Mouse (Mus musculus) CH12.LX (cell line): ENCODE results near the gene Fibp. TPM values are rescaled to one million over a fixed set of nuclear protein-coding genes. Genes with fewer than 3 reads are reported as not detected.

Source experiments
- DNase-seq: peaks from one replicate; pipeline ENCODE4 v3.0.0-alpha.2; 2013; ENCODE audit errors: extremely low read depth
- H3K27ac ChIP-seq: 2 replicates; pipeline ENCODE4 v1.5.1; 2012; ENCODE audit warnings: low read depth, mild to moderate bottlenecking, control low read depth, moderate library complexity; ENCODE audit not compliant: insufficient read depth
- H3K27me3 ChIP-seq: replicated peaks from 2 replicates; pipeline ENCODE3; 2012; ENCODE audit warnings: inconsistent platforms
- H3K36me3 ChIP-seq, 2 experiments: replicated peaks in 1 of 2; 2 replicates each; pipeline versions ENCODE3 to v1.6.1; 2012; ENCODE audit warnings: inconsistent platforms in 1 of 2, low read length in 1 of 2, mild to moderate bottlenecking in 1 of 2, mixed read lengths in 1 of 2, moderate library complexity in 1 of 2; ENCODE audit not compliant: control insufficient read depth in 1 of 2, insufficient read depth in 1 of 2
- H3K4me1 ChIP-seq, 2 experiments: 2 replicates each; pipeline ENCODE4 v1.6.1; 2012; ENCODE audit warnings: inconsistent platforms in 1 of 2, moderate library complexity in 1 of 2; ENCODE audit not compliant: insufficient read depth in 2 of 2, control insufficient read depth in 1 of 2
- H3K4me2 ChIP-seq: 2 replicates; pipeline ENCODE4 v1.6.1; 2012; ENCODE audit warnings: low read depth, mild to moderate bottlenecking, control low read depth; ENCODE audit not compliant: poor library complexity, insufficient read depth, severe bottlenecking
- H3K4me3 ChIP-seq, 3 experiments: fragments of 150-350 bp in 1 of 3; sonication (generic) in 1 of 3; replicated peaks in 1 of 3; 2 replicates each; pipeline versions ENCODE3 to v1.5.1; 2011 to 2012; ENCODE audit warnings: low read depth in 2 of 3, low read length in 2 of 3, mild to moderate bottlenecking in 2 of 3, moderate library complexity in 2 of 3, control low read depth in 1 of 3, improper control_type of control experiment in 1 of 3, inconsistent platforms in 1 of 3, mixed read lengths in 1 of 3; ENCODE audit not compliant: poor library complexity in 1 of 3
- H3K79me2 ChIP-seq: replicated peaks from 2 replicates; pipeline ENCODE4 v1.6.1; 2012; ENCODE audit warnings: mild to moderate bottlenecking, moderate library complexity; ENCODE audit not compliant: control insufficient read depth, poor library complexity, insufficient read depth, severe bottlenecking; ENCODE audit errors: extremely low read depth
- H3K9ac ChIP-seq: 2 replicates; pipeline ENCODE4 v1.6.1; 2012; ENCODE audit warnings: low read depth, mild to moderate bottlenecking, control low read depth, moderate library complexity; ENCODE audit not compliant: insufficient read depth
- H3K9me3 ChIP-seq: replicated peaks from 2 replicates; pipeline ENCODE3; 2012; ENCODE audit warnings: low read length, inconsistent platforms, mixed read lengths
- CHD1 ChIP-seq: IDR thresholded peaks from 2 replicates; pipeline ENCODE4 v1.6.1; 2012; ENCODE audit warnings: low read depth, low read length, improper control_type of control experiment, inconsistent platforms
- CTCF ChIP-seq, 2 experiments: IDR thresholded peaks in 1 of 2; conservative IDR thresholded peaks in 1 of 2; 2 replicates each; pipeline ENCODE4 v1.5.1; 2011 to 2012; ENCODE audit warnings: low read depth in 2 of 2, low read length in 2 of 2, improper control_type of control experiment in 1 of 2, inconsistent platforms in 1 of 2, mild to moderate bottlenecking in 1 of 2, moderate library complexity in 1 of 2
- ELF1 ChIP-seq: IDR thresholded peaks from 2 replicates; pipeline ENCODE4 v1.6.1; 2014; ENCODE audit warnings: low read depth, mild to moderate bottlenecking, inconsistent platforms, low read length, improper control_type of control experiment
- ETS1 ChIP-seq: conservative IDR thresholded peaks from 2 replicates; pipeline ENCODE4 v1.6.1; 2012; ENCODE audit warnings: low read depth, mild to moderate bottlenecking, inconsistent platforms, low read length, improper control_type of control experiment, moderate library complexity
- GABPA ChIP-seq: IDR thresholded peaks from 2 replicates; pipeline ENCODE4 v1.6.1; 2012; ENCODE audit warnings: low read depth, low read length, improper control_type of control experiment, inconsistent platforms; ENCODE audit not compliant: insufficient replicate concordance
- HCFC1 ChIP-seq: IDR thresholded peaks from 2 replicates; pipeline ENCODE4 v1.6.1; 2012; ENCODE audit warnings: low read depth, mild to moderate bottlenecking, inconsistent platforms, low read length, improper control_type of control experiment
- IRF4 ChIP-seq: IDR thresholded peaks from 2 replicates; pipeline ENCODE4 v1.6.1; 2014; ENCODE audit warnings: low read depth, mild to moderate bottlenecking, inconsistent platforms, low read length, improper control_type of control experiment
- JUND ChIP-seq: conservative IDR thresholded peaks from 2 replicates; pipeline ENCODE4 v1.6.1; 2011; ENCODE audit warnings: low read depth, low read length, improper control_type of control experiment
- MAFK ChIP-seq: IDR thresholded peaks from 2 replicates; pipeline ENCODE4 v1.6.1; 2011; ENCODE audit warnings: low read length, improper control_type of control experiment; ENCODE audit not compliant: insufficient replicate concordance
- MAX ChIP-seq: IDR thresholded peaks from 2 replicates; pipeline ENCODE4 v1.6.1; 2011; ENCODE audit warnings: low read length, improper control_type of control experiment
- MAZ ChIP-seq: IDR thresholded peaks from 2 replicates; pipeline ENCODE4 v1.6.1; 2012; ENCODE audit warnings: low read depth, mild to moderate bottlenecking, inconsistent platforms, low read length, improper control_type of control experiment, moderate library complexity
- MEF2A ChIP-seq: IDR thresholded peaks from 2 replicates; pipeline ENCODE4 v1.6.1; 2014; ENCODE audit warnings: low read depth, mild to moderate bottlenecking, inconsistent platforms, low read length, improper control_type of control experiment, borderline replicate concordance
- MXI1 ChIP-seq: IDR thresholded peaks from 2 replicates; pipeline ENCODE4 v1.6.1; 2011; ENCODE audit warnings: mild to moderate bottlenecking, low read depth, low read length, improper control_type of control experiment
- MYC ChIP-seq: IDR thresholded peaks from 2 replicates; pipeline ENCODE4 v1.6.1; 2011; ENCODE audit warnings: low read depth, mild to moderate bottlenecking, improper control_type of control experiment, low read length
- POLR2A ChIP-seq: IDR thresholded peaks from 2 replicates; pipeline ENCODE4 v1.6.1; 2011; ENCODE audit warnings: low read depth, mild to moderate bottlenecking, improper control_type of control experiment, low read length
- POLR2AphosphoS2 ChIP-seq: IDR thresholded peaks from 2 replicates; pipeline ENCODE4 v1.6.1; 2011; ENCODE audit warnings: low read depth, low read length, improper control_type of control experiment
- RCOR1 ChIP-seq: conservative IDR thresholded peaks from 2 replicates; pipeline ENCODE4 v1.6.1; 2012; ENCODE audit warnings: low read depth, mild to moderate bottlenecking, inconsistent platforms, low read length, improper control_type of control experiment
- SIN3A ChIP-seq: IDR thresholded peaks from 2 replicates; pipeline ENCODE4 v1.6.1; 2012; ENCODE audit warnings: low read length, improper control_type of control experiment, inconsistent platforms
- SMC3 ChIP-seq: IDR thresholded peaks from 2 replicates; pipeline ENCODE4 v1.6.1; 2011; ENCODE audit warnings: low read depth, low read length, improper control_type of control experiment
- TBP ChIP-seq: conservative IDR thresholded peaks from 2 replicates; pipeline ENCODE4 v1.6.1; 2011; ENCODE audit warnings: low read depth, low read length, improper control_type of control experiment
- TCF12 ChIP-seq: IDR thresholded peaks from 2 replicates; pipeline ENCODE4 v1.6.1; 2014; ENCODE audit warnings: low read depth, mild to moderate bottlenecking, inconsistent platforms, low read length, improper control_type of control experiment
- UBTF ChIP-seq: IDR thresholded peaks from 2 replicates; pipeline ENCODE4 v1.6.1; 2012; ENCODE audit warnings: low read depth, mild to moderate bottlenecking, inconsistent platforms, low read length, improper control_type of control experiment, moderate library complexity
- USF1 ChIP-seq: IDR thresholded peaks from 2 replicates; pipeline ENCODE4 v1.6.1; 2014; ENCODE audit warnings: low read depth, mild to moderate bottlenecking, inconsistent platforms, low read length, improper control_type of control experiment
- USF2 ChIP-seq: conservative IDR thresholded peaks from 2 replicates; pipeline ENCODE4 v1.6.1; 2011; ENCODE audit warnings: low read depth, low read length, improper control_type of control experiment
- ZKSCAN1 ChIP-seq: IDR thresholded peaks from 2 replicates; pipeline ENCODE4 v1.6.1; 2012; ENCODE audit warnings: low read depth, inconsistent platforms, low read length, improper control_type of control experiment, borderline replicate concordance
- ZMIZ1 ChIP-seq: IDR thresholded peaks from 2 replicates; pipeline ENCODE4 v1.6.1; 2012; ENCODE audit warnings: low read depth, mild to moderate bottlenecking, inconsistent platforms, low read length, improper control_type of control experiment
- ZNF384 ChIP-seq: IDR thresholded peaks from 2 replicates; pipeline ENCODE4 v1.6.1; 2012; ENCODE audit warnings: low read depth, low read length, improper control_type of control experiment, inconsistent platforms
- dilution Hi-C: fragments of 300-500 bp; cut with MboI; formaldehyde crosslinking; loops from 2 replicates; pipeline ENCODE4 v1.14.3; 2020; ENCODE audit warnings: low sequenced_read_pairs; ENCODE audit not compliant: extremely low pct_unique_long_range_greater_than_20kb, extremely low pct_ligation_motif_present
- in situ Hi-C: fragments of 300-500 bp; cut with MboI; formaldehyde crosslinking; loops from 3 replicates; pipeline ENCODE4 v1.14.3; 2019; ENCODE audit warnings: low sequenced_read_pairs, low pct_ligation_motif_present, low pct_unique_long_range_greater_than_20kb, mixed read lengths
- polyA plus RNA-seq: library from polyadenylated mRNA; unstranded; fragments of >175 nt; gene quantifications from 2 replicates; pipeline ENCODE4 v1.2.1, GENCODE M21; 2012; ENCODE audit warnings: low read depth; ENCODE audit not compliant: insufficient read length
- total RNA-seq, 2 experiments: library from RNA; depleted of rRNA; stranded (reverse); fragments of 300-350 nt in 1 of 2; fragments of >200 nt in 1 of 2; gene quantifications; 2 replicates each; pipeline ENCODE4 v1.2.3; 2012 to 2014

The Fibp gene
- total and polyA plus RNA-seq, 3 experiments = 29.1 to 74.9 (median 37.5) TPM

DNA sequence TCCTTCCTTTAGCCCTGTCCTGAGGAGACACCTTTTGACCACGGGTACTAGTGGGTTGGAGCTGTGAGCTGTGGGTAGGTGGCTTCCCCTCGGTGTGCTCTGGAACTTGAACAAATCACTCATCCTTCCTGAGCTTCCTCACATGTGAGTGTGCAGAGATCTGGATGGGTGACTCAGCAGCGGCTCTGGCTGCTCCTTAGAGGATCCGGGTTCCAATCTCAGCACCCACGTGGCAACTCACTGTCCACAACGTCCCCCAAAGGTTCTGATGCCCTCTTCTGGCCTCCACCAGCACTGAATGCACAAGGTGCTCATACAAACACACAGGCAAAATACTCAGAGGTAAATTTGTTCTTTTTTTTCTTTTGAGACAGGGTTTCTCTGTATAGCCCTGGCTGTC, 8.6 kb upstream of the Fibp start:
- dilution Hi-C loops (no loop called here), in situ Hi-C loops (no loop called here)
- no peak for TF ChIP-seq RCOR1
- TF ChIP-seq UBTF = no peak
- no peak for TF ChIP-seq POLR2A
- TF ChIP-seq ZMIZ1 = no peak
- TF ChIP-seq ZNF384 = no peak
- no peak for TF ChIP-seq MEF2A
- no peak for TF ChIP-seq MYC
- no peak for TF ChIP-seq JUND
- TF ChIP-seq ETS1 = no peak
- TF ChIP-seq CHD1 = no peak
- TF ChIP-seq CTCF (conservative IDR thresholded peaks at IDR 0.05 in 1 of 2, IDR thresholded peaks at IDR 0.05 in 1 of 2; ENCODE audit: low read depth in 2 of 2, low read length in 2 of 2) = no peak
- TF ChIP-seq IRF4 = no peak
- no peak for TF ChIP-seq HCFC1
- TF ChIP-seq ELF1 = no peak
- Histone ChIP-seq H3K4me2 (no peak overlapping the region), H3K27me3 (peaks cover 10% of the 10 kb centered on the region), H3K27ac (no peak overlapping the region), H3K4me1 (peaks cover 15 to 33% of the 10 kb centered on the region in 2 experiments), H3K36me3 (peaks cover 0 to 19% of the 10 kb centered on the region in 2 experiments), H3K9me3 (no peaks in the 10 kb centered on the region), H3K4me3 (no peak overlapping the region), H3K9ac (no peak overlapping the region), H3K79me2 (peaks cover 6% of the 10 kb centered on the region; the same call in 1 of the 2 replicates)
- DNase-seq = no peak

- H3K4me3 ChIP-seq = no peak overlapping the region
- peaks cover 6% of the 10 kb centered on the region; the same call in 1 of the 2 replicates for H3K79me2 ChIP-seq
- in situ Hi-C loops (loop anchor here (5.0 kb wide), 1 partner anchor 37 kb away; the partner anchor contains the start of gene Cfl1), dilution Hi-C loops (no loop called here)
- peaks cover 7% of the 10 kb centered on the region for H3K27me3 ChIP-seq
- no peak overlapping the region for H3K4me2 ChIP-seq
- peaks cover 0 to 19% of the 10 kb centered on the region in 2 experiments for H3K36me3 ChIP-seq
- H3K4me1 ChIP-seq = peaks cover 6 to 26% of the 10 kb centered on the region in 2 experiments; a peak in 3 of 4 replicates
- no peak overlapping the region for H3K9ac ChIP-seq
- H3K27ac ChIP-seq = no peak overlapping the region
- no peak for DNase-seq
- TF ChIP-seq MAX = no peak
- TF ChIP-seq USF1 = no peak
- TF ChIP-seq ZKSCAN1 = no peak
- no peak for TF ChIP-seq MXI1
- TF ChIP-seq JUND = no peak
- TF ChIP-seq MEF2A = no peak
- no peak for TF ChIP-seq HCFC1
- TF ChIP-seq TCF12 = no peak
- TF ChIP-seq MAZ = no peak
- TF ChIP-seq RCOR1 = no peak
- no peak for TF ChIP-seq TBP
- no peak for TF ChIP-seq CHD1
- TF ChIP-seq SMC3 = no peak
- TF ChIP-seq USF2 = no peak
- TF ChIP-seq GABPA = no peak
- TF ChIP-seq POLR2A = no peak
- no peak for TF ChIP-seq MYC
- TF ChIP-seq MAFK = no peak
- no peak for TF ChIP-seq SIN3A
- TF ChIP-seq POLR2AphosphoS2 = no peak
- no peaks in the 10 kb centered on the region for H3K9me3 ChIP-seq
These were observed 5.4 kb upstream of the Fibp start for GRCm38 (mm10) chr19:5455037-5455436.
